Mouse (Mus musculus): ENCODE measurements around the gene Utp3. TPM values are rescaled to one million over a fixed set of nuclear protein-coding genes. Genes with fewer than 3 reads are reported as not detected.
"Not testable (repeated sequence)": the region's sequence is repeated elsewhere in the genome, so short reads cannot be mapped to it uniquely, and the experiment has no call there.

Utp3 gene
- polyA plus RNA-seq (2015; fragmentation: Nextera tagmentation; extraction: Ambion mirVana), result 68.7 and 71.3 TPM in 2 replicates

- Histone ChIP-seq H3K9me3 (no peaks in the 10 kb centered on the region), H3K4me1 (peaks cover 15% of the 10 kb centered on the region), H3K4me3 (peak within 1 kb of the TSS; percentile 83), H3K27ac (peak within 1 kb of the TSS; percentile 93), H3K9ac (peak within 1 kb of the TSS; percentile 88), H3K4me2 (peak within 1 kb of the TSS; percentile 89), H3K36me3 (0 out of 2 replicates have a peak, but pooled peaks cover 2% of the 10 kb centered on the region), H3K27me3 (no peaks in the 10 kb centered on the region)
- ATAC-seq (ENCODE audit: insufficient number of reproducible peaks, low FRiP score, low TSS enrichment, low read depth), result peak; percentile 93
- under 1% methylated on average over 76 of the region's 76 CpGs for WGBS
These were observed at the start of gene Utp3 for GRCm38 (mm10) chr5:88554086-88554886. Gene Utp3, plus strand, starts transcription at chr5:88554462.

- no peak overlapping the region for H3K4me3 ChIP-seq
- 48% methylated on average over 1 of the region's 1 CpGs for WGBS
- H3K27me3 ChIP-seq, result no peaks in the 10 kb centered on the region
- no peaks in the 10 kb centered on the region for H3K4me1 ChIP-seq
- H3K4me2 ChIP-seq, result no peak overlapping the region
- no peak for ATAC-seq (ENCODE audit: insufficient number of reproducible peaks, low FRiP score, low TSS enrichment, low read depth)
- no peaks in the 10 kb centered on the region for H3K9me3 ChIP-seq
- H3K36me3 ChIP-seq, result no peaks in the 10 kb centered on the region
- no peak overlapping the region for H3K27ac ChIP-seq
- H3K9ac ChIP-seq, result no peak overlapping the region
These were observed 45.7 kb upstream of the Utp3 start for GRCm38 (mm10) chr5:88508555-88508954.

GRCm38 (mm10) chr5:88508990-88509389 lies 45.3 kb upstream of the Utp3 start:
- H3K4me1 ChIP-seq, result no peaks in the 10 kb centered on the region
- H3K36me3 ChIP-seq, result no peaks in the 10 kb centered on the region
- H3K4me3 ChIP-seq, result no peak overlapping the region
- no peak overlapping the region for H3K4me2 ChIP-seq
- no peaks in the 10 kb centered on the region for H3K27me3 ChIP-seq
- H3K9ac ChIP-seq, result no peak overlapping the region
- ATAC-seq (ENCODE audit: insufficient number of reproducible peaks, low FRiP score, low TSS enrichment, low read depth), result no peak
- WGBS, result 84% methylated on average over 1 of the region's 1 CpGs
- H3K27ac ChIP-seq, result no peak overlapping the region
- no peaks in the 10 kb centered on the region for H3K9me3 ChIP-seq

- Histone ChIP-seq H3K27ac (no peak overlapping the region), H3K4me3 (no peak overlapping the region), H3K9ac (no peak overlapping the region), H3K36me3 (no peaks in the 10 kb centered on the region), H3K9me3 (no peaks in the 10 kb centered on the region), H3K4me2 (no peak overlapping the region), H3K27me3 (no peaks in the 10 kb centered on the region; the same call in 1 of the 2 replicates), H3K4me1 (no peaks in the 10 kb centered on the region)
- 3% methylated on average over 2 of the region's 2 CpGs for WGBS
- ATAC-seq (ENCODE audit: insufficient number of reproducible peaks, low FRiP score, low TSS enrichment, low read depth), result no peak
These were observed 35.0 kb upstream of the Utp3 start for GRCm38 (mm10) chr5:88519232-88519631.

- Histone ChIP-seq H3K27ac (no peak within 1 kb of the TSS), H3K4me1 (no peaks in the 10 kb centered on the region), H3K4me3 (no peak within 1 kb of the TSS), H3K9ac (no peak within 1 kb of the TSS), H3K36me3 (no peaks in the 10 kb centered on the region), H3K4me2 (no peak within 1 kb of the TSS), H3K27me3 (no peaks in the 10 kb centered on the region), H3K9me3 (no peaks in the 10 kb centered on the region)
- 86% methylated on average over 3 of the region's 3 CpGs for WGBS
- ATAC-seq (ENCODE audit: insufficient number of reproducible peaks, low FRiP score, low TSS enrichment, low read depth), result no peak
These were observed 26.6 kb upstream of the Utp3 start, which contains the start of gene Jchain for GRCm38 (mm10) chr5:88527657-88528056. Gene Jchain, minus strand, starts transcription at chr5:88527891.

- Histone ChIP-seq H3K4me3 (no peak overlapping the region), H3K36me3 (no peaks in the 10 kb centered on the region), H3K27ac (no peak overlapping the region), H3K9me3 (no peaks in the 10 kb centered on the region), H3K4me2 (no peak overlapping the region), H3K9ac (no peak overlapping the region), H3K4me1 (no peaks in the 10 kb centered on the region), H3K27me3 (no peaks in the 10 kb centered on the region)
- ATAC-seq (ENCODE audit: insufficient number of reproducible peaks, low FRiP score, low TSS enrichment, low read depth), result no peak
- 41% methylated on average over 1 of the region's 1 CpGs for WGBS
These were observed 23.4 kb upstream of the Utp3 start for GRCm38 (mm10) chr5:88530908-88531307.

GRCm38 (mm10) chr5:88534697-88535096 lies 19.6 kb upstream of the Utp3 start:
- no peaks in the 10 kb centered on the region for H3K27me3 ChIP-seq
- H3K9me3 ChIP-seq, result no peaks in the 10 kb centered on the region
- no peak overlapping the region for H3K4me2 ChIP-seq
- H3K4me1 ChIP-seq, result no peaks in the 10 kb centered on the region
- no peak overlapping the region for H3K9ac ChIP-seq
- H3K27ac ChIP-seq, result no peak overlapping the region
- WGBS, result 59% methylated on average over 3 of the region's 3 CpGs
- ATAC-seq (ENCODE audit: insufficient number of reproducible peaks, low FRiP score, low TSS enrichment, low read depth), result no peak
- H3K4me3 ChIP-seq, result no peak overlapping the region
- no peaks in the 10 kb centered on the region for H3K36me3 ChIP-seq

- ATAC-seq (ENCODE audit: insufficient number of reproducible peaks, low FRiP score, low TSS enrichment, low read depth), result no peak
- Histone ChIP-seq H3K9ac (no peak overlapping the region), H3K4me2 (no peak overlapping the region), H3K9me3 (no peaks in the 10 kb centered on the region), H3K4me1 (no peaks in the 10 kb centered on the region), H3K27ac (no peak overlapping the region), H3K4me3 (no peak overlapping the region), H3K27me3 (no peaks in the 10 kb centered on the region), H3K36me3 (no peaks in the 10 kb centered on the region)
These were observed 13.4 kb upstream of the Utp3 start for GRCm38 (mm10) chr5:88540845-88541244.

- no peaks in the 10 kb centered on the region for H3K36me3 ChIP-seq
- 57% methylated on average over 5 of the region's 5 CpGs for WGBS
- no peak for ATAC-seq (ENCODE audit: insufficient number of reproducible peaks, low FRiP score, low TSS enrichment, low read depth)
- no peaks in the 10 kb centered on the region for H3K27me3 ChIP-seq
- no peak overlapping the region for H3K27ac ChIP-seq
- H3K4me2 ChIP-seq, result no peak overlapping the region
- H3K4me3 ChIP-seq, result no peak overlapping the region
- no peaks in the 10 kb centered on the region for H3K9me3 ChIP-seq
- no peak overlapping the region for H3K9ac ChIP-seq
- H3K4me1 ChIP-seq, result no peaks in the 10 kb centered on the region
These were observed 11.5 kb upstream of the Utp3 start for GRCm38 (mm10) chr5:88542651-88543282.

GRCm38 (mm10) chr5:88544411-88544810 lies 9.9 kb upstream of the Utp3 start:
- not testable (repeated sequence) for H3K9ac ChIP-seq; H3K4me3 ChIP-seq; H3K27me3 ChIP-seq; H3K4me2 ChIP-seq; H3K9me3 ChIP-seq; H3K27ac ChIP-seq; H3K36me3 ChIP-seq; H3K4me1 ChIP-seq; ATAC-seq (ENCODE audit: insufficient number of reproducible peaks, low FRiP score, low TSS enrichment, low read depth)
- 74% methylated on average over 1 of the region's 1 CpGs for WGBS

GRCm38 (mm10) chr5:88545536-88545935 lies 8.7 kb upstream of the Utp3 start:
- ATAC-seq (ENCODE audit: insufficient number of reproducible peaks, low FRiP score, low TSS enrichment, low read depth), result no peak

More at GRCm38 (mm10) chr5:88545536-88545935, 8.7 kb upstream of the Utp3 start:
- Histone ChIP-seq H3K4me2 (no peak overlapping the region), H3K27me3 (no peaks in the 10 kb centered on the region), H3K4me1 (no peaks in the 10 kb centered on the region), H3K27ac (no peak overlapping the region), H3K36me3 (no peaks in the 10 kb centered on the region), H3K4me3 (no peak overlapping the region), H3K9ac (no peak overlapping the region), H3K9me3 (no peaks in the 10 kb centered on the region)
- WGBS, result 86% methylated on average over 7 of the region's 7 CpGs

All from limb, embryonic 15.5 days (tissue).